Mouse (Mus musculus): ENCODE measurements around the gene Tmem94. TPM values are rescaled to one million over a fixed set of nuclear protein-coding genes. Genes with fewer than 3 reads are reported as not detected.

Tmem94 gene
- total RNA-seq, 4 experiments from 2014 or later: 83.2 to 102 (median 95.5) TPM

DNA sequence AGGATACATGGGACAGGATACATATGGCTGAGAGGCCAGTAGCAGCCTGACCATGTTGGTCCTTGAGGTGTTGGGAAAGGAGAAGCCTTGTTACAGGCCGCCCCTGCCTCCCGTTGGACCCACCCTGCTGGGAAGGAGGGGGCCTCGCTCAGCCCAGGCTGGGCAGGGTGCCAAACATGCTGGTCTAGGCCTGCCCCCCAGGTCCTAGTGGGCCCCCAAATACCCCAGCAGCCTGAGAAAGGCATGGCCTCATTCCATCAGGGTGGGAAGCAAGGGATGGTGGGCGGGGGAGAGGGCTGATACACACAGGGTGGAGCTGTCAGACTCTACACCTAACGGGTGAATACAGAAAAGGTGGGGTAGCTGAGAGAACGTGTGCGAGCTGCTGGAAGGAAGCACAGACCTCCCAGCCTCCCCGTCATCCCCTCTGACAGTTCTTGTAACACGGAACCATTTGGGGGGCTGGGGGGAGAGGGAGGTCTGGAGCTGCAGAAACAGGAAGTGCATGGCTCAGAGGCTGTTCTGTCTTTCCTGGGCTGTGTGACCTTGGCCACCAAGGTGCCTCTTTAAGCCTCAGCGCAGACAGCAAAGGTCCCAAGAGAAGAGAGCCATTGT is 43.6 kb downstream of the Tmem94 start:
- no peak for DNase-seq

GRCm38 (mm10) chr11:115809311-115809781 is 44.1 kb downstream of the Tmem94 start:
- no peak for DNase-seq

DNA sequence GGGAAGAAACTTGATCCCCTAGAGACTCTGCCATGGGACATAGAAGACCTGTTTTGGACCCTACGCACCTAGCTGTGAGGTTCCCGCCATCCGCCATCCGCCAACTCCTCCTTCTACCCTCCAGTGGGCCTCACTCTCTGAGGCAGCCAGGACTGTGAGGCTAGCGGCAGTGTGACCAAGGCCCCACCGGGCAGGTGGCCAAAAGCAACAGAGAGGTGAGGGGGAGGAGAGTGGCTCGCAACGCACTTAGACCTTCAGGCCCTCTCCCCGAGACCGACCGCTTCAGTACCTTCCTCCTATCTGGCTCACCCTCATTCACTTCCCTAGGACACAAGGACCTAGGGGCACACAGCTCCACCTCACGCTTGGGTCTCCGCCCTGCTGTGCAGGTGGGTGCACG is 45.1 kb downstream of the Tmem94 start:
- DNase-seq: peak; percentile 86

- no peak for DNase-seq
These were observed 46.3 kb downstream of the Tmem94 start for GRCm38 (mm10) chr11:115811381-115812093.

DNA sequence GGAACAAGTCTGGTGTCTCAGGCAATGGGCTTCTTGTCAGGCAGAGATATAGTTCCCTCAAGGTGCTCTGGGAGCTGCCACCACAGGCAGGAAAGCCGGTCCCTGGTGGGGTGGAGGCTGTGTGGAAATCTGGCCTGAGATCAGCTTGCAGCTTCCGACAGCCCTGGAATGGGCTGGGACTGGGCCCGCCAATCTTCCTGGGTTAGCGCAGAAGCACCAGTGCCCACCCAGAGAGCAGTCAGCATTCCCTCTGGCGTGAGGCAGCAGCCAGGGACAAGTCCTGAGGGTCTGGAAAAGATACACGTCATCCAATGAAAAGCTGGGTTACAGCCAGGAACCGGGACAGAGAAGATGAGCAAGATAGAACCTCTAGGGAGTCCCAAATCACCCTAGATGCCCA is 46.9 kb downstream of the Tmem94 start:
- DNase-seq: peak; percentile 64

- peak; percentile 67 for DNase-seq
These were observed 47.5 kb downstream of the Tmem94 start for GRCm38 (mm10) chr11:115812533-115813420.

DNA sequence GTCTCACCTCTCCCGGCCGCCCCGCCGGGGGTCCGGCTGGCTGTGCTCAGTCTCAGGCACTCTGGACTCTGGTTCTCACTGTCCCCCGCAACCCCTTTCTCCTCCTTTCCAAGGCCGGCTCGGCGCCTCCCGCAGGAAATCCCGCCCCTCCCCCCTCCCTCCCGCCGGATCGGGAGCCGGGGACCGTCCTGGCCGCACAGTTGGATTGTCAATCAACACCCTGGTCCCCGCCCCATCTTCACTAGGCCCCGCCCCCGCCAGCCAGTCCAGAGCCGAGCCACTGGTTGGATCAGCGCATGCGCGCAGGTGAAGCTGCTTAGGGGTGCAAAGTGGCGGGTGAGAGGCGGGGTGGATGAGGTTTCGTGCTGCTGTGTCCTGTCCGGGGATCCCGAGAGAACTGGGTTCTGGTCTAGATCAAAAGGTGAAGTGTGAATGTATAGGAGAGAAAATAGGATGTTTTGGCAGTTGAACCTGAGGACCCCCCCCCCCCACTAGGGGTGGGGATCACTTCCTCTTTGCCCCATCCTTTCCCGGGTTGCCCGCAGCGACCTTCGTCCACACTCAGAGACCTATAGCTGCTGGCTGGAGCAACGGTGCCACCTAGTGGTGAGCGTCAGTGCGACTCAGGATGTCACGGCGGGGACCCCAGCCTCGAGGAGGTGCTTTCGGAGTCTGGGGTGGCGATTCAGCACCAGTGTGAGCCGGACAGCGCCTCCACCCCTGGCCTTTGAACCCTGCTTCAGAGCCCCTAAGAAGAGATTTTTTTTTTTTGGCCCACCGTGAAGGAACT is 48.5 kb downstream of the Tmem94 start, which contains the start of gene Caskin2:
Caskin2 (minus strand) TSS at position 133 of the 790 bp plus-strand sequence.
- peak; percentile 96 for DNase-seq

GRCm38 (mm10) chr11:115814605-115815450 is 49.6 kb downstream of the Tmem94 start, which contains the start of gene Tsen54:
Tsen54 (plus strand) TSS chr11:115814724.
- DNase-seq: peak; percentile 75

- DNase-seq: no peak
These were observed 52.1 kb downstream of the Tmem94 start for GRCm38 (mm10) chr11:115817331-115817730.

- no peak for DNase-seq
These were observed 54.8 kb downstream of the Tmem94 start for GRCm38 (mm10) chr11:115819915-115820623.

GRCm38 (mm10) chr11:115821001-115821400 is 55.8 kb downstream of the Tmem94 start:
- DNase-seq: no peak

GRCm38 (mm10) chr11:115823774-115824740 is 58.8 kb downstream of the Tmem94 start, which contains the start of gene Llgl2:
Llgl2 (plus strand) TSS chr11:115824049.
- peak; percentile 77 for DNase-seq

- DNase-seq: no peak
These were observed 59.6 kb downstream of the Tmem94 start for GRCm38 (mm10) chr11:115824813-115825212.

GRCm38 (mm10) chr11:115826487-115826886 is 61.3 kb downstream of the Tmem94 start:
- DNase-seq: no peak

- no peak for DNase-seq
These were observed 62.4 kb downstream of the Tmem94 start for GRCm38 (mm10) chr11:115827624-115828023.

GRCm38 (mm10) chr11:115829036-115829435 is 63.8 kb downstream of the Tmem94 start:
- no peak for DNase-seq

GRCm38 (mm10) chr11:115830550-115831325 is 65.5 kb downstream of the Tmem94 start:
- no peak for DNase-seq

- DNase-seq: no peak
These were observed 66.3 kb downstream of the Tmem94 start for GRCm38 (mm10) chr11:115831518-115831917.

Data from adrenal gland, adult 8-10 months (tissue).